Mouse (Mus musculus) forebrain, embryonic 15.5 days (tissue): Measurements from ENCODE around the gene Tnnc1. TPM values are rescaled to one million over a fixed set of nuclear protein-coding genes. Genes with fewer than 3 reads are reported as not detected.

ENCODE experiments used
- ATAC-seq: fragments of 200-750 bp; cut with Nextera tagmentation; replicated peaks from 2 replicates; pipeline ENCODE4 v1.8.0; 2017; ENCODE audit warnings: mild to moderate bottlenecking, moderate TSS enrichment, moderate library complexity
- H3K27ac ChIP-seq: fragments of 300-500 bp; sonication (generic); replicated peaks from 2 replicates; pipeline ENCODE4 v1.5.1; 2015; ENCODE audit warnings: mild to moderate bottlenecking, inconsistent platforms
- H3K27me3 ChIP-seq: fragments of 300-500 bp; sonication (generic); 2 replicates; pipeline ENCODE4 v1.6.1; 2015; ENCODE audit warnings: inconsistent platforms
- H3K36me3 ChIP-seq: fragments of 300-500 bp; sonication (generic); 2 replicates; pipeline ENCODE4 v1.6.1; 2015; ENCODE audit warnings: mild to moderate bottlenecking, inconsistent platforms
- H3K4me1 ChIP-seq: fragments of 300-500 bp; sonication (generic); 2 replicates; pipeline ENCODE4 v1.6.1; 2015; ENCODE audit warnings: inconsistent platforms
- H3K4me2 ChIP-seq: fragments of 300-500 bp; sonication (generic); replicated peaks from 2 replicates; pipeline ENCODE4 v1.6.1; 2015; ENCODE audit warnings: mild to moderate bottlenecking, inconsistent platforms
- H3K4me3 ChIP-seq: fragments of 300-500 bp; sonication (generic); 2 replicates; pipeline ENCODE4 v1.5.1; 2015; ENCODE audit warnings: mild to moderate bottlenecking, inconsistent platforms
- H3K9ac ChIP-seq: fragments of 300-500 bp; sonication (generic); replicated peaks from 2 replicates; pipeline ENCODE4 v1.6.1; 2015; ENCODE audit warnings: mild to moderate bottlenecking, inconsistent platforms
- H3K9me3 ChIP-seq: fragments of 300-500 bp; sonication (generic); 2 replicates; pipeline ENCODE4 v1.6.1; 2016; ENCODE audit warnings: inconsistent platforms
- WGBS: fragments of 180-500 bp; shearing (Covaris S2); methylation state at CpG from one replicate; pipeline ENCODE4 v1.1.7; 2015; ENCODE audit warnings: mixed read lengths; 5-methylcytosine and 5-hydroxymethylcytosine counted together
- polyA plus RNA-seq: library from polyadenylated mRNA; unstranded; fragments of >200 nt; fragmentation: Nextera tagmentation; extraction: Ambion mirVana; gene quantifications from 2 replicates; pipeline ENCODE4 v1.2.1, GENCODE M21; 2015

The Tnnc1 gene
- polyA plus RNA-seq, 1 experiment from 2014 or later, result 1.7 TPM

- H3K4me1 ChIP-seq, result peaks cover 13% of the 10 kb centered on the region; the same call in 1 of the 2 replicates
- H3K4me3 ChIP-seq, result no peak within 1 kb of the TSS
- H3K9me3 ChIP-seq, result no peaks in the 10 kb centered on the region
- 9% methylated on average over 11 of the region's 11 CpGs for WGBS
- no peaks in the 10 kb centered on the region for H3K36me3 ChIP-seq
- H3K4me2 ChIP-seq, result no peak within 1 kb of the TSS
- peak; percentile 47; the same call in 1 of the 2 replicates for ATAC-seq
- H3K9ac ChIP-seq, result no peak within 1 kb of the TSS; the same call in 1 of the 2 replicates
- H3K27me3 ChIP-seq, result no peaks in the 10 kb centered on the region
- H3K27ac ChIP-seq, result no peak within 1 kb of the TSS
Measured at GRCm38 (mm10) chr14:31217666-31218065, 9.6 kb downstream of the Tnnc1 start, which contains the start of gene Sema3g. Sema3g (plus strand) TSS chr14:31217860.

- Histone ChIP-seq H3K9ac (no peak overlapping the region), H3K4me2 (no peak overlapping the region), H3K4me3 (no peak overlapping the region), H3K4me1 (peaks cover 8% of the 10 kb centered on the region), H3K27me3 (no peaks in the 10 kb centered on the region), H3K27ac (no peak overlapping the region), H3K36me3 (no peaks in the 10 kb centered on the region), H3K9me3 (no peaks in the 10 kb centered on the region)
- WGBS, result 51% methylated on average over 4 of the region's 4 CpGs
- ATAC-seq, result peak; percentile 77
Measured at GRCm38 (mm10) chr14:31226978-31227377, 18.9 kb downstream of the Tnnc1 start.

- Histone ChIP-seq H3K4me3 (no peak overlapping the region), H3K36me3 (no peaks in the 10 kb centered on the region), H3K9ac (no peak overlapping the region), H3K9me3 (no peaks in the 10 kb centered on the region), H3K4me1 (peaks cover 8% of the 10 kb centered on the region), H3K27me3 (no peaks in the 10 kb centered on the region), H3K27ac (no peak overlapping the region), H3K4me2 (no peak overlapping the region)
- 81% methylated on average over 6 of the region's 6 CpGs for WGBS
- no peak for ATAC-seq
Measured at GRCm38 (mm10) chr14:31228234-31228633, 20.1 kb downstream of the Tnnc1 start.

GRCm38 (mm10) chr14:31230442-31230841 lies 22.3 kb downstream of the Tnnc1 start:
- ATAC-seq, result no peak
- no peak overlapping the region for H3K4me2 ChIP-seq
- H3K4me3 ChIP-seq, result no peak overlapping the region
- no peaks in the 10 kb centered on the region for H3K36me3 ChIP-seq
- H3K9ac ChIP-seq, result no peak overlapping the region
- 78% methylated on average over 8 of the region's 8 CpGs for WGBS
- H3K27ac ChIP-seq, result no peak overlapping the region
- H3K27me3 ChIP-seq, result no peaks in the 10 kb centered on the region
- H3K9me3 ChIP-seq, result no peaks in the 10 kb centered on the region
- peaks cover 8% of the 10 kb centered on the region for H3K4me1 ChIP-seq

- no peak for ATAC-seq
- H3K4me1 ChIP-seq, result no peaks in the 10 kb centered on the region
- H3K27me3 ChIP-seq, result no peaks in the 10 kb centered on the region
- H3K9ac ChIP-seq, result no peak overlapping the region
- H3K27ac ChIP-seq, result peak overlapping the region; percentile 23; the same call in 1 of the 2 replicates
- no peaks in the 10 kb centered on the region for H3K36me3 ChIP-seq
- no peaks in the 10 kb centered on the region for H3K9me3 ChIP-seq
- WGBS, result 84% methylated on average over 13 of the region's 13 CpGs
- H3K4me2 ChIP-seq, result no peak overlapping the region
- H3K4me3 ChIP-seq, result no peak overlapping the region
Measured at GRCm38 (mm10) chr14:31232404-31233069, 24.4 kb downstream of the Tnnc1 start.

GRCm38 (mm10) chr14:31233070-31233995 lies 25.2 kb downstream of the Tnnc1 start:
- peak; percentile 29; the same call in 1 of the 2 replicates for ATAC-seq
- H3K4me3 ChIP-seq, result no peak overlapping the region
- no peak overlapping the region for H3K4me2 ChIP-seq
- whole genome bisulfite sequencing, result 90% methylated on average over 14 of the region's 14 CpGs
- no peaks in the 10 kb centered on the region for H3K36me3 ChIP-seq
- H3K4me1 ChIP-seq, result no peaks in the 10 kb centered on the region
- H3K27ac ChIP-seq, result no peak overlapping the region
- H3K27me3 ChIP-seq, result no peaks in the 10 kb centered on the region
- H3K9ac ChIP-seq, result no peak overlapping the region
- H3K9me3 ChIP-seq, result no peaks in the 10 kb centered on the region

GRCm38 (mm10) chr14:31233996-31234591 lies 26.0 kb downstream of the Tnnc1 start:
- Histone ChIP-seq H3K9ac (no peak overlapping the region), H3K27ac (no peak overlapping the region), H3K4me2 (no peak overlapping the region), H3K27me3 (no peaks in the 10 kb centered on the region), H3K4me1 (no peaks in the 10 kb centered on the region), H3K4me3 (no peak overlapping the region), H3K9me3 (no peaks in the 10 kb centered on the region), H3K36me3 (no peaks in the 10 kb centered on the region)
- 17% methylated on average over 11 of the region's 11 CpGs for WGBS
- peak; percentile 74 for ATAC-seq

- Histone ChIP-seq H3K9me3 (no peaks in the 10 kb centered on the region), H3K27me3 (no peaks in the 10 kb centered on the region), H3K9ac (no peak overlapping the region), H3K36me3 (no peaks in the 10 kb centered on the region), H3K4me1 (no peaks in the 10 kb centered on the region), H3K4me2 (no peak overlapping the region), H3K27ac (no peak overlapping the region), H3K4me3 (no peak overlapping the region)
- 85% methylated on average over 7 of the region's 7 CpGs for WGBS
- no peak for ATAC-seq
Measured at GRCm38 (mm10) chr14:31237101-31237882, 29.2 kb downstream of the Tnnc1 start.

- no peak overlapping the region for H3K27ac ChIP-seq
- no peak overlapping the region for H3K4me3 ChIP-seq
- WGBS, result 80% methylated on average over 3 of the region's 3 CpGs
- no peak overlapping the region for H3K9ac ChIP-seq
- H3K4me1 ChIP-seq, result no peaks in the 10 kb centered on the region
- ATAC-seq, result no peak
- no peak overlapping the region for H3K4me2 ChIP-seq
- H3K27me3 ChIP-seq, result no peaks in the 10 kb centered on the region
- H3K36me3 ChIP-seq, result no peaks in the 10 kb centered on the region
- H3K9me3 ChIP-seq, result no peaks in the 10 kb centered on the region
Measured at GRCm38 (mm10) chr14:31240528-31240927, 32.4 kb downstream of the Tnnc1 start.

GRCm38 (mm10) chr14:31244777-31245176 lies 36.7 kb downstream of the Tnnc1 start:
- WGBS, result 85% methylated on average over 1 of the region's 1 CpGs

GRCm38 (mm10) chr14:31245946-31246345 lies 37.8 kb downstream of the Tnnc1 start:
- no peaks in the 10 kb centered on the region for H3K36me3 ChIP-seq
- H3K4me1 ChIP-seq, result peaks cover 7% of the 10 kb centered on the region
- H3K4me2 ChIP-seq, result no peak overlapping the region
- WGBS, result 77% methylated on average over 1 of the region's 1 CpGs
- H3K4me3 ChIP-seq, result no peak overlapping the region
- ATAC-seq, result no peak
- H3K27ac ChIP-seq, result no peak overlapping the region
- H3K27me3 ChIP-seq, result no peaks in the 10 kb centered on the region
- no peak overlapping the region for H3K9ac ChIP-seq
- no peaks in the 10 kb centered on the region for H3K9me3 ChIP-seq

More at GRCm38 (mm10) chr14:31244777-31245176, 36.7 kb downstream of the Tnnc1 start:
- Histone ChIP-seq H3K9ac (no peak overlapping the region), H3K27ac (no peak overlapping the region), H3K4me1 (no peaks in the 10 kb centered on the region), H3K36me3 (no peaks in the 10 kb centered on the region), H3K9me3 (no peaks in the 10 kb centered on the region), H3K4me2 (no peak overlapping the region), H3K4me3 (no peak overlapping the region), H3K27me3 (no peaks in the 10 kb centered on the region)
- ATAC-seq, result no peak
